Mouse (Mus musculus) brown adipose tissue, adult 24 weeks (tissue): Measurements from ENCODE around the gene Acadm. TPM values are rescaled to one million over a fixed set of nuclear protein-coding genes. Genes with fewer than 3 reads are reported as not detected.
A peak's percentile ranks its signal among the peaks of the same experiment; 100 is the strongest.

ENCODE experiments used
- H3K27ac ChIP-seq: fragments of 200-500 bp; replicated peaks from 2 replicates; pipeline ENCODE4 v1.5.1; 2012; ENCODE audit warnings: low read depth, mild to moderate bottlenecking, low read length
- H3K4me1 ChIP-seq: fragments of 200-500 bp; 2 replicates; pipeline ENCODE4 v1.6.1; 2012; ENCODE audit warnings: low read length, mixed read lengths; ENCODE audit not compliant: control insufficient read depth, insufficient read depth, insufficient read length
- H3K4me3 ChIP-seq: fragments of 200-500 bp; 2 replicates; pipeline ENCODE4 v1.5.1; 2012; ENCODE audit warnings: low read depth, mild to moderate bottlenecking, low read length, moderate library complexity; ENCODE audit not compliant: insufficient read depth
- polyA plus RNA-seq: library from polyadenylated mRNA; stranded (reverse); fragments of >200 nt; gene quantifications from 2 replicates; pipeline ENCODE4 v1.2.4, GENCODE M21; 2012; ENCODE audit not compliant: missing spikeins, insufficient read depth, insufficient read length

Gene Acadm
- 2,059 and 2,452 TPM in 2 replicates for polyA plus RNA-seq

GRCm38 (mm10) chr3:153944335-153944990 is at the start of gene Acadm:
TSS of gene Acadm (minus strand) at chr3:153944632.
- Histone ChIP-seq H3K4me3 (peak within 1 kb of the TSS; percentile 79), H3K4me1 (peaks cover 3% of the 10 kb centered on the region), H3K27ac (peak within 1 kb of the TSS; percentile 95)

GRCm38 (mm10) chr3:153984428-153985340 is 40.3 kb upstream of the Acadm start:
- no peaks in the 10 kb centered on the region for H3K4me1 ChIP-seq
- H3K27ac ChIP-seq = no peak overlapping the region
- no peak overlapping the region for H3K4me3 ChIP-seq

GRCm38 (mm10) chr3:153980611-153981010 is 36.2 kb upstream of the Acadm start:
- no peaks in the 10 kb centered on the region for H3K4me1 ChIP-seq
- no peak overlapping the region for H3K27ac ChIP-seq
- no peak overlapping the region for H3K4me3 ChIP-seq

GRCm38 (mm10) chr3:153975791-153976190 is 31.4 kb upstream of the Acadm start:
- Histone ChIP-seq H3K27ac (no peak overlapping the region), H3K4me3 (no peak overlapping the region), H3K4me1 (no peaks in the 10 kb centered on the region; the same call in 1 of the 2 replicates)

DNA sequence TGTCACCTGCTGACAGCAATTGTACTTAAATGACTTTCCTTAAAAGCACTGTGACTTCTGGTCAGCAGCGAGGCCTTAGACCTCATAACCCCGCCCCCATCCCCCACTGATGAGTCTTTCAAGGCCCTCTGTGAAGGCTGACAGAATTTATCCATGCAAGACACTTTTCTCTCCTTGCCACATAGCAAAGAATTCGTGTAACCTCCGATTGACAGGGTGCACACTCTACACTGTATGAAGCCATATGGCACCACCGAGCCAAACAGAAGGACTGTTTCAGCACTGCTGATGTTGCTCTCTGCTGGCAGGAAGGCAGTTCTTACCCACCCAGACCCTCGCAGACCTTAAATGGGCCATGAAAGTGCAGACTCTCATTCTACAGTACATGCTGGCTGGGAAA is 30.6 kb upstream of the Acadm start:
- no peaks in the 10 kb centered on the region; the same call in 1 of the 2 replicates for H3K4me1 ChIP-seq
- no peak overlapping the region for H3K27ac ChIP-seq
- H3K4me3 ChIP-seq = no peak overlapping the region

GRCm38 (mm10) chr3:153973949-153974760 is 29.7 kb upstream of the Acadm start:
- Histone ChIP-seq H3K27ac (no peak overlapping the region), H3K4me3 (peak overlapping the region; percentile 29; the same call in 1 of the 2 replicates), H3K4me1 (no peaks in the 10 kb centered on the region; the same call in 1 of the 2 replicates)

DNA sequence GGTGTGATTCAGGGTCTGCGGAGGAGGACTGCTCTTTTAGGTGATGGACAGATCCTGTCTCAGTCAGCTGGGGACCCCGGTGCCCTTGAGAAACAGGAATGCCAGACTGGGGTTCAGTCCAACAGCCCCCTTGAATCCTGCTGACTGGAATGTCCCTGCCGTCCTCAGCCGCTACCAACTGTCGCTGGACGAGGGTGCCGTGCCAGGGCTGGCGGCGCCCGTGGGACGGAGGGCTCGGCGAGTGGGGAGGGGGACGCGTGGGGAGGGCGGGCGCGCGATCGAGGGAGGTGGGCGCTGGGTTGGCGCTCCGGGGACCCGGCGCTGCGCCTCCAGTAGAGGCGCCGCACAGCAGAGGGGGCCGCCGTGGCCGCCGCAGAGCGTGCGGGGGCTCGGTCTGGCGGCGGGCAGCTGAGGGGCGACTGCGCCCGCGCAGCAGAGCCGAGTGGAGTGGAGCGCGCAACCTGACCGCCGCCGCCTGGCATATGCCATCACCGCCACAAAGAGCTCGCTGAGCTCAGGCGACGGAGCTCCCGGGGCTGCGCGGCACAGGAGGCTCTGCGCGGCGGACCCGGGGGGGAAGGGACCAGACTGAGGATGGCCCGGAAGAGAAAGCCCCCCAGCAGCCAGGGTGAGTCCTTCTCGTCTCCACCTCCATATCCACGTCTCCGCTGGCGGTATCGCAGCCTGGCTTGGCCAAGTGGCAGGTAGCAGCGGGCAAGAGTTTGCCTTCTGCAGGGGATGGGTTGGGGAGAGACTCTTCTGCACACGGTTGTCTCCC is 28.9 kb upstream of the Acadm start, which contains the start of gene Slc44a5:
TSS of gene Slc44a5 (plus strand) at position 266 of the 778 bp plus-strand sequence.
- Histone ChIP-seq H3K27ac (no peak within 1 kb of the TSS), H3K4me3 (peak within 1 kb of the TSS; percentile 29), H3K4me1 (no peaks in the 10 kb centered on the region; the same call in 1 of the 2 replicates)

- Histone ChIP-seq H3K4me3 (no peak overlapping the region), H3K27ac (no peak overlapping the region), H3K4me1 (no peaks in the 10 kb centered on the region; the same call in 1 of the 2 replicates)
These were observed 25.0 kb upstream of the Acadm start for GRCm38 (mm10) chr3:153969451-153969850.

DNA sequence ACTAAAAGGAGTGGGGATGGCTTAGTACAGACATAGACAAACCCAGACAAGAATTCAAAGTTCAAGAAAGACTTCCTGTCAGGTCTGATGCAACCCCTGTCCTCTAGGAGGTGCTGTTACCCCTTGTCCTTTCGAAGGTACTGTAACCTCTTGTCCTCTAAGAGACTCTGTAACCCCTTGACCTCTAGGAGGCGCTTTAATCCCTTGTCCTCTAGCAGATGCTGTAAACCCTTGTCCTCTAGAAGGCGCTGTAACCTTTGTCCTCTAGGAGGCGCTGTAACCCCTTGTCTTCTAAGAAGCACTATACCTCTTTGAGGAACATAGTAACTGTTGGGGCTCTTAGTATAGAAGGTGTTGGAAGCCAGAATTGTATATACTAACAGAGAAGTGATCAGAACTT is 24.1 kb upstream of the Acadm start:
- Histone ChIP-seq H3K27ac (no peak overlapping the region), H3K4me1 (no peaks in the 10 kb centered on the region), H3K4me3 (no peak overlapping the region)

DNA sequence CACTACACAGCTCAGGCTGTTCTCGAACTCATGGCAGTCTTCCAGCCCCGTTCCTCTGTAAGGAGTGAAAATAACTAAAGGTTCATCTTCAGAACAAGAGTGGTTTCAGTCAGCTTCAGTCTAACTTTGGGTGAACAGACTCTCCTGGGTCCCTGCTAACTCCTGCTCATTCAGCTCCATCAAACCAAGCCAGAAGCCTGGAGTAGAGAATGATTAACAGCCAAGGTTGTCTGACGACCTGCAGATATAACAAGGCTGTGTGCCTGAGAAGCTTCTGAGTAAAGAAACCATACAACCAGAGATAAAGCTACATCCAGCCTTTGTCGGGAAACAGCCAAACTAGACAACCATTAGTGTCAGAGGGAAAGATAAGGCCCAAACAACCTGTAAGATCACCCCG is 23.0 kb upstream of the Acadm start:
- Histone ChIP-seq H3K4me3 (no peak overlapping the region), H3K27ac (no peak overlapping the region), H3K4me1 (no peaks in the 10 kb centered on the region)

- no peaks in the 10 kb centered on the region for H3K4me1 ChIP-seq
- no peak overlapping the region for H3K4me3 ChIP-seq
These were observed 17.4 kb upstream of the Acadm start for GRCm38 (mm10) chr3:153961632-153962389.

GRCm38 (mm10) chr3:153960884-153961283 is 16.5 kb upstream of the Acadm start:
- Histone ChIP-seq H3K27ac (no peak overlapping the region), H3K4me1 (no peaks in the 10 kb centered on the region), H3K4me3 (no peak overlapping the region)

More at GRCm38 (mm10) chr3:153961632-153962389, 17.4 kb upstream of the Acadm start:
- H3K27ac ChIP-seq = no peak overlapping the region

DNA sequence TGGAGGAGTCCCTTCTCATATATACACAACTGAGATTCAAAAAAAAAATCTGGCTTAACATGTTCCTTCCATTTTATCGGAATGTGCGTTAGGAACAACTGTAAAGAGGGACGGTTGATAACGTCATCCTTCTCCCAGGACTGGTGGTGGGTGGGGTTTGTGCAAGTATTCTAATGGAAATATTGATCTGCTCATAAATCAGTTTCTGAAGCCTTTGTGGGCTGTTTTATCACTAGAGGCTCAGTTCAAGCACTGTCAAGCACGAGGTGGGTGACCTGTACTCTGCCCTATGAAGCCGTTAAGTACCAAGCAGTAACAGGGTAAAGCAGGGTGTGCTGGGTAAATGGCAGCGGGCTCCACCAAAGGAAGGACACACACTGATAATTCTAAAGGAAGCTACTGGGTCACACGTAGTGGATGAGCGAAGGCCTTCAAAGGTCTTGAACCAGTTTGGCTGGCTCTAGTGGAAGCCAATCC is 15.3 kb upstream of the Acadm start:
- Histone ChIP-seq H3K27ac (no peak overlapping the region), H3K4me3 (no peak overlapping the region), H3K4me1 (no peaks in the 10 kb centered on the region)
